Comparison of ENCODE assay signal across 12 mouse cellular contexts in genomic region chr14:120432773-120433172, GRCm38 (mm10). TPM values are rescaled to one million over a fixed set of nuclear protein-coding genes. Genes with fewer than 3 reads are reported as not detected.
DNase-seq lines count a peak whose midpoint lies in the region; ATAC-seq and TF ChIP-seq lines count a peak whose summit lies in the region.
"Had no signal": no experiment of that assay in that cellular context is flagged by ENCODE, and none has a peak within 500 bp of the region (broad histone marks: within the 10 kb centered on the region; RNA-seq: fewer than 3 reads in every experiment).

No protein-coding gene starts in this region.

- 0 out of 2 replicates have a peak, but pooled peaks cover 2% of the 10 kb centered on the region for H3K36me3 ChIP-seq in forebrain, embryonic 10.5 days (replicated peaks)

- no peak for DNase-seq in gastrocnemius, adult 2 months
- DNase-seq in gastrocnemius, adult 8-10 months (ENCODE audit: low spot score in 2 of 2): no peak
- peak; percentile 10 for DNase-seq in lung, postnatal 14 days
- no peak for DNase-seq in lung, postnatal 4 days
- peak; percentile 6 for DNase-seq in c-Kit-positive CD71-positive TER-119-negative erythroid progenitor cells, embryonic 14.5 days (ENCODE audit: low read depth)
- peak; percentile 27 for DNase-seq in thymus, postnatal 14 days
- no peak for DNase-seq in forebrain, embryonic 10.5 days (ENCODE audit: extremely low spot score, low spot score)
- DNase-seq: cerebellum, adult 18-20 months; midbrain, embryonic 14.5 days had no signal

- no peaks in the 10 kb centered on the region for H3K4me1 ChIP-seq in forebrain, embryonic 10.5 days
- H3K4me1 ChIP-seq: limb, embryonic 10.5 days had no signal

- H3K9me3 ChIP-seq in forebrain, embryonic 10.5 days: no peaks in the 10 kb centered on the region
- H3K9me3 ChIP-seq: hindbrain, embryonic 13.5 days; limb, embryonic 10.5 days had no signal

- no peak for ATAC-seq in erythroid progenitor cell, adult 5-6 weeks (replicated peaks; ENCODE audit: low FRiP score, poor library complexity, severe bottlenecking)

- TF ChIP-seq CTCF in gastrocnemius, adult 2 months (IDR thresholded peaks at IDR 0.05): peak; percentile 65

- H3K4me3 ChIP-seq in gastrocnemius, adult 2 months: no peak overlapping the region
- no peak overlapping the region for H3K4me3 ChIP-seq in forebrain, embryonic 10.5 days
- H3K4me3 ChIP-seq: hindbrain, embryonic 13.5 days; limb, embryonic 10.5 days had no signal

- no peak overlapping the region for H3K27ac ChIP-seq in gastrocnemius, adult 2 months
- no peak overlapping the region for H3K27ac ChIP-seq in forebrain, embryonic 10.5 days
- H3K27ac ChIP-seq: hindbrain, embryonic 13.5 days; limb, embryonic 10.5 days had no signal

- H3K27me3 ChIP-seq in forebrain, embryonic 10.5 days (ENCODE audit: poor library complexity, severe bottlenecking): no peaks in the 10 kb centered on the region
- H3K27me3 ChIP-seq: hindbrain, embryonic 13.5 days had no signal

- intact Hi-C loops in gastrocnemius, adult 2 months (cut with DNase I): no loop called here

RNA-seq across cellular contexts. Expression of gene Rap2a, which starts 45.5 kb away (rescaled TPM):
- total RNA-seq in gastrocnemius, adult 2 months (2021): 1 to 10 TPM; 3.2 to 3.8 TPM
- total RNA-seq in gastrocnemius, adult 8-10 months (2022): 1 to 10 TPM; 2.5 to 3.2 (median 3.0) TPM
- total RNA-seq in erythroid progenitor cell, adult 5-6 weeks (2015; ENCODE audit: low replicate concordance): 2.1 and 3.2 TPM in 2 replicates
- 1.1 and 1.7 TPM in 2 replicates for total RNA-seq in erythroid progenitor cell, adult 5-6 weeks (2017; ENCODE audit: low replicate concordance)
- 7.7 and 9.0 TPM in 2 replicates for polyA plus RNA-seq in forebrain, embryonic 10.5 days (2016; fragmentation: Nextera tagmentation; extraction: Ambion mirVana)

Comparison
In these comparisons a context has a peak if more than half of its experiments do, and no peak if none do; other contexts are left out.
1. DNase-seq: peak in lung, postnatal 14 days (single experiment), c-Kit-positive CD71-positive TER-119-negative erythroid progenitor cells, embryonic 14.5 days (single experiment) and thymus, postnatal 14 days (single experiment); none in gastrocnemius, adult 2 months (single experiment), gastrocnemius, adult 8-10 months (0 of 2), lung, postnatal 4 days (0 of 2) and forebrain, embryonic 10.5 days (single experiment).